15 mouse cellular contexts compared by ENCODE assay signal in the genomic region with DNA sequence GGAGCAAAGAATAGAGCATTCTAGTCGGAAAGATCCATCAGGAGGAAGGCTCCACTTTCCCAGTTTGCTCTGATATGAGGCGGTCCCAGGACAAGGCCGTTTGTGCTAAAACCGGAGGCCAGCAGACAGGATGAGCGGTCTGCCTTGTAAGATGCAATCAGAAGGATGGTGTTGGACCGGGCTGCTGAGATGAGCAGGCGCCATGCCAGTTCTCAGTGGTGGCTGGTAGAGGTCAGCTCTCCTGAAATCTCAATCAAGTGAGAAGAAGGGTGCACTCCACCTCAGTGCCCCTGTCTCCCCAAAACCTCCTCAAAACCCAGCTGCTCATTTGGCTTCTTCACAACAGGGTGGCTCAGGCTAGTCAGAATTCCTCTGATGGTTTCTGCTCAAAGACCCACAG.
"Had no signal": no experiment of that assay in that cellular context is flagged by ENCODE, and none has a peak within 500 bp of the region (broad histone marks: within the 10 kb centered on the region; RNA-seq: fewer than 3 reads in every experiment).

No protein-coding gene starts in this region.

- H3K4me3 ChIP-seq: neural tube, embryonic 15.5 days; stomach, embryonic 15.5 days had no signal

- H3K27me3 ChIP-seq: neural tube, embryonic 15.5 days; stomach, embryonic 15.5 days had no signal

- H3K36me3 ChIP-seq: neural tube, embryonic 15.5 days; stomach, embryonic 15.5 days had no signal

- H3K9ac ChIP-seq: neural tube, embryonic 15.5 days; stomach, embryonic 15.5 days had no signal

- H3K4me2 ChIP-seq: neural tube, embryonic 15.5 days; stomach, embryonic 15.5 days had no signal

- H3K9me3 ChIP-seq: neural tube, embryonic 15.5 days; stomach, embryonic 15.5 days had no signal

- H3K27ac ChIP-seq: neural tube, embryonic 15.5 days; stomach, embryonic 15.5 days; stomach, postnatal 0 days had no signal

- DNase-seq: retina, postnatal 1 day; right cerebral cortex, adult 18-20 months; right cerebral cortex, postnatal 14 days; right cerebral cortex, postnatal 25 days; right cerebral cortex, postnatal 4 days; spleen, adult 18-20 months; thymus, adult 18-20 months; thymus, adult 2 months; thymus, postnatal 14 days; thymus, postnatal 25 days; thymus, postnatal 36 days; thymus, postnatal 4 days had no signal
